Mouse (Mus musculus) cerebellum, postnatal 10 days (tissue): ENCODE measurements around the gene Gm12355.
A peak's percentile ranks its signal among the peaks of the same experiment; 100 is the strongest.

Experiments used
- DNase-seq, 2 experiments: peaks; one replicate each; pipeline ENCODE4 v3.0.0; 2021; ENCODE audit warnings: mixed read lengths in 2 of 2

Gm12355 gene

DNA sequence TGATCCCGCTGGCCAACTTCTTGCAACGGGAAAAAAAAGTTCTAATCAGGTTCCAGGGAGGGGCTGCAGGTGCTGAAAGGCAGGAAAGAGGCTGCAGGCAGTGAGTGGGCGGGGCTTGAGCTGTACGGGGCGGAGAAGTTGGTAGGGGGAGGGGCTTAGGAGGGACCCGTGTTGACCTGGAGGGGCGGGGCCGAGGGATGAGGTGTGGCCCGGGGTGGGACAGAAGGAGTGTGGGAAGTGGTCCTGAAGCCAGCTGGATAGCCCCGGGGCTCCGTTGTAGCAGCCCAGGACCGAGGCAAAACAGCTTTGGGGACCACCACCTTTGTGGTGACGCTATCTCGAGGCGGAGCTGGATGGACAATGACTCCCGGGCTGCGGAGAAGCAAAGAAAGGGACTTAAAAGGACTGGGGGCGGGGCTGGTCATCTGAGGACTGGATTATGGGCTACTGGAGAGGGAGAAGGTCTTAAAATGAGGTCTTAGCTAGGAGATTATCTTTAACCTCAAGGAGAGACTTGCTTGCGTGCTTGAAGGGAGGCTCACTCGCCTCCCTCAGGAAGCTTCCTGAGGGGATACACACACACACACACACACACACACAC, 23.3 kb downstream of the Gm12355 start:
- no peak for DNase-seq

DNA sequence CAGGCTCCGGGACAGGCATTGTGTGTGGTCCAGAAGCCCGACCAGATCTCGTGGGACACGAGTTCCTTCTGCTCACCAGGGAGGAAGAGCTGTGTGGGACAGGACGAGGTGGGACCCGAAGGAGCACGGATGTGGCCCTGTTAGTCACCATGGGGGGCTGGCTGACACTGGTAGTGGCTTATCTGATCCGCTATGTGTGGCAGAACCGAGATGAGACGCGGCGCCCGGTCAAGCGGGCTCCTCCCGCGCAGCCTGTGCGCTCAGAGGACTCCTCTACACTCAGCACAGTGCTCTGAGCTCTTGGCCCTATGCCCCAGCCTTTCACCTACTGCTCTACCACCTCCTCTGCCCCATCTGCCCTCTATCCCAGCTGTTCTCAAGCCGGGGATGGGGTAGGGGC, 26.2 kb downstream of the Gm12355 start:
- DNase-seq: peak; percentile 66 to 67

DNA sequence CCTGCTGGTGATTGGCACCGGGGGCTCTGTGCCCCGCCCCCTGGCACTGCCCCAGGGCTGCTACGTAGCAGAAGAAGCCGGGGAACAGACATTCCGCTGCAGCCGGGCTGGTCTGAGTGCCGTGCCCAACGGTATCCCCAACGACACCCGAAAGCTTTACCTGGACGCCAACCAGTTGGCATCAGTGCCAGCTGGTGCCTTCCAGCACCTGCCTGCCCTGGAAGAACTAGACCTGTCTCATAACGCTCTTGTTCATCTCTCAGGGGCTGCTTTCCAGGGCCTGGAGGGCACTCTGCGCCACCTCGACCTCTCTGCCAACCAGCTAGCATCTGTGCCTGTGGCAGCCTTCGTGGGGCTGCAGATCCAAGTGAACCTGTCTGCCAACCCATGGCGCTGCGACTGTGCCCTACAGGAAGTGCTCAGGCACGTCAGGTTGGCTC, 26.6 kb downstream of the Gm12355 start:
- peak; percentile 89 for DNase-seq

GRCm38 (mm10) chr11:98597991-98598390, 27.5 kb downstream of the Gm12355 start, which contains the start of gene Lrrc3c:
Gene Lrrc3c, plus strand, starts transcription at chr11:98598291.
- DNase-seq: peak in 1 of 2 experiments; percentile 21

- peak; percentile 64 to 77 for DNase-seq
Observed at GRCm38 (mm10) chr11:98597363-98597762, 28.1 kb downstream of the Gm12355 start.

- DNase-seq: no peak
Observed at GRCm38 (mm10) chr11:98595955-98596354, 29.5 kb downstream of the Gm12355 start.

- no peak for DNase-seq
Observed at GRCm38 (mm10) chr11:98595473-98595872, 30.0 kb downstream of the Gm12355 start.

DNA sequence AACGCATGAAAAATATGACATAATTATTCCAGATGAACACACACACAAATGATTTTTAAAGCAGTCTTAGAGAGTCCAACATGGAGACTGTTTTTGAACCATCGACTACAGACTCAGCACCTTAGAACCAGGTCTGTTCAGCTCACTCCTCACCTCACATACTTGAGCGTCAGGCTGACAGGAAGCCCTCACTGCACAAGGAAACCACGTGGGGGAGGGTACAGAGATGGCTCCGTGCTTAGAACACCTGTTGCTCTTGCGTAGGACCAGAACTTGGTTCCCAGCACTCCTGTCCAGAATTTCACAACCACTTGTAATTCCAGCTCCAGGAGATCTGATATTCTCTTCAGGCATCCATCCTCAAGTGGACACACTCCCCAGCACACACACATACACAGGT, 30.4 kb downstream of the Gm12355 start:
- DNase-seq: no peak

GRCm38 (mm10) chr11:98590548-98591445, 34.7 kb downstream of the Gm12355 start:
- peak; percentile 75 to 80 for DNase-seq

DNA sequence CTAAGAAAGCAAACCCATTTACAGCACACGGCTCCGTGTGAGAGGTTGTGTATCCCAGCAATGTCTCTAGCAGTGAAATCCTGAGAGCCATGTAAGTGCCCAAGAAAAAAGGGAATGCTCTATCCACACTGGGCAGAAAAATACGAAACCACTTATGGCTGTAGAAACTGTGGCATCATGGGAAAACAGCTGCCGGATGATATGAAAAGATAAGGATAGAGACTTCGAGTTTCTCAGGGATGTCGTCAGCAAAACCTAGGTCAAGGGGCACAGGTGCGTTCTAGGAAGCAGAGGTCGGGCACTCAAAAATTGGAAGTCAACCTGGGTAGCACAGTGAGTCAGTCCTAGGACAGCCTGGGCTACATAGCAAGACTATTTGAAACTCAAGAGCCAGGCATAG, 36.2 kb downstream of the Gm12355 start:
- DNase-seq: no peak

DNA sequence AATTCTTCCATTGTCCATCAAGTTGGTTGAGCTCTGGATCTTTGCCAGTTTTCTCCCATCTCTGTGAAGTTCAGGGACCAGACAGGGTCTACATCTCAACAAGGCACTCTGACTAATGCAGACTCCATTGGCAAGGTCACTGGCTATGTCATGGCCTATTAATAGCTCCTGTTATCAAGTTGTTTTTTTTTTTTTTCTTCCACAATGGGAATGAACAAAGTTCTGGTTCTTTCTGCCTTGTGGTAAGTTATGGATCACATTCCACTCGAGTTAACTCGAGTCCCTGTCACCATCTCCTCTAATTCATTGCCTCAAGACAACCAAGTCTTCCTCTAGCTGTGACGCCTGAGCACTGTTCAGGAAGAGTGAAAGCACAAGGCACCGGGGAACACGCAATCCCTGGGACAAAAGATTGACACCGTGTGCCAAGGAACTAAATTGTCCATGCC, 36.6 kb downstream of the Gm12355 start:
- peak in 1 of 2 experiments; percentile 47 for DNase-seq

- DNase-seq: peak; percentile 71 to 76
Observed at GRCm38 (mm10) chr11:98587684-98588546, 37.5 kb downstream of the Gm12355 start.

DNA sequence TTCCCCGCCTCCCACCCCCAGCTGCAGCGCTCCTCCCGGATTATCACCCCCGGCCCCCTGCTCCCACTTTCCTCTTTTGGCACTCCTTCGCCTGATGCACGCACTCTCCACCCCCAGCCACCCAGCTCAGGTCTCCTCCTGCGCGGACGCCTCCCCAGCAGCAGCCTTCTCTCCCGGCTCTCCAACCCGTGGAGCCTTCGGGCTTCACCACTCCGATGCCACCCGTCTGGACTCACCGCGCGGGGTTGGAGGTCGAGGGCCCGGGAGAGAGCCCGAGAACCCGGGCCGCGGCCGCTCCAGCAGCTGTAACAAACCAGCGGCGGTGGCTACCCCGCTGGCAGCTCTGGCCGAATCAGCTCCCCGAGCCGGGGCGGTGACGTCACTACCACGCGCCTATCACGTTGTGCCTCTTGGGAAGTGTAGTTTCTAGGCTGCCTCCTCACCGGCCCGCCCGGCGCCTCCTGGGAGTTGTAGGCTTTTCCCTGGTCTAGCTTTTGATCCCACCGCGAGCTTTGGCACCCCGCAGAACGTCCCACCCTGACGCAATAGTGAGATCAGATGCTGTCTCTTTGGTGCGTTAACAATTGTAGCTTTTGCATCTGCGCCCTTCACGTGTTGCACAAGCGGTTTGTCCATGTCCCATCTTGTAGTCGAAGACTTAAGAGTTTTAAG, 38.4 kb downstream of the Gm12355 start, which contains the start of gene Ormdl3:
Gene Ormdl3, minus strand, starts transcription at position 477 of the 672 bp plus-strand sequence.
- peak; percentile 100 for DNase-seq

GRCm38 (mm10) chr11:98586087-98586891, 39.2 kb downstream of the Gm12355 start:
- DNase-seq: peak in 1 of 2 experiments; percentile 63

GRCm38 (mm10) chr11:98584629-98585177, 40.8 kb downstream of the Gm12355 start:
- no peak for DNase-seq

DNA sequence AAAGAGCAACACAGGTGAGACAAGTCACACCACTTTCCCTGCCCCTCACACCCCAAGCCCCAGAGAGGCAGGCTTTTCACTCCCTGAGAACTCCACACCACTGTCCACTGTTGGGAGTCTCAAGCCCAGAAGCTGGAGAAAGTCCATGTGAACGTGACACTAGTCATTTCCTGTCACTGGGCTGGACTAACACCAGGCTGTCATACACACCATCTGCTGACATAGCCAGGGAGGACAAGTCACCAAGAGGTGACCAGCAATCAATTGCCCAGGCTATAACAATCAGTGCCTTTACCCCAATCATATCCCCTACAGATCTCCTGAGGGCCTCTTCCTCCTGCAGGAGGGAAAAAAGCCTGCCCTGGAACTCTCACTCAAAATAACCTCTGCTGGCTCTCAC, 41.3 kb downstream of the Gm12355 start:
- no peak for DNase-seq

DNA sequence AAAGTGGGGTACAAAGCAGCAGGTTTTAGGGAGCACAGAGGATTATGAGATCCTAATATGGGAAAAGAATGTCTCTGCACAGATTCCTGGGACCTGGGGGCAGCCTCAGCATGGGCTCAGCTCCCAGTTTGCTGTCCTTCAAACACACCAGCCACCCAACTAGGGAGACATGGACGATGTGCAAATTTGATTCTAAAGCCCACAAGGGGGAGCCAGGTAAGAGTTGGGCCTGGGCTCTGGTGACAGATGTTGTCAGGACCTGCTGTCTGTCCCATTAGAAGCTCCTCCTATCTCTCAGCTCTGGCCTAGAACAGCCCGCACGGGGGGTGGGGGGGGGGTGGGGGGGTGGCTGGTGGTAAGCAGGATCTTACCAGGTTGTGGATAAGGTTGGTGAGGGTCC, 41.9 kb downstream of the Gm12355 start:
- DNase-seq: no peak

GRCm38 (mm10) chr11:98583265-98583552, 42.3 kb downstream of the Gm12355 start:
- no peak for DNase-seq

DNA sequence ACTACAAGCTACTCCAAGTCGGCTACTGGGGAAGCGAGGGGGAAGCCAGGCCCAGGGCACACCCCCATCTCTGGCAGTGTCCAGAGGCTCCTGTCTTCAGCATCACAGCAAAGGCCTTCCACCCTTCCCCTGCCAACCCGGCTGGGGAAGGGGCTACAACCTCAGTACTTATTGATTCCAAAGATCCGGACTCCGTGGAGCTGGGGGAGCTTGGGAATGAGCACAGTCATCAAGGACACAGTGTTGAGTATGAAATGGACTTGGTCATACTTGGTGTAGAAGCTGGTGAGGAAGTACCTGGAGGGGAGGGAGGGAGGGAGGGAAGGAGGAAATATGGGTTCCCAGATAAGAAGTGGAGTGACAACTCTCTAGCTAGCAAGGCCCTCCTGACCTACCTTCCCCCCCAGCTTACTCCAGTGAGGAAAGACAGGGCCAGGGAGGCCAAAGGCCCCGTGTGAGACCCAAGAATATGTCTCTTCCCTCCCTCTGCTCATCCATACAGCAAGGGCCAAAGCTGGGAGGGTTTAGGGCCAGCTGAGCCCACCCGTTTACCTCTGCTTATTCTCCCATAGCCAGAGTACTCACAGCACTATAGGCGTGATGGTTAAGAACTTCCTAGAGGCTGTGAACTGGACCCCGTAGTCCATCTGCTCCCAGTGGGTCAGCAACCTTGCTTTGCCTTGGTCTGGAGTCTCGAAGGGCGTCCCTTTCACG, 42.8 kb downstream of the Gm12355 start:
- DNase-seq: no peak

DNA sequence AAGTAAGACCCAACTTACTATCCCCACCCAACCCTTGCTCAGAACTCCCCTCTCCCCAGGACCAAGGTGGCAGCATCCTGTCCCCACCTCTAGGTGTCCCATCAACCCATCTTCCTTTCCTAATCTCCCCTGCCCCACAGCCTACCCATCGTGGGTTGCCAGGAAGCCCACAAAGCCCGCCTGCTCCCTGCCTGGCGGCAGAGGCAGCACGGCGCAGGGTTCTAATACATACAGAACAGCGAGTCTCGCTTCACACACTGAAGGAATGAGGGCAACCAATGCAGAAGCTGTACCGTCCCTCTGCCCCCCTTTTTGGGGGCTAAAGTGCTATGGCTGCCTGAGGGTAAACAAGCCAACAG, 43.5 kb downstream of the Gm12355 start:
- DNase-seq: no peak
